Mouse (Mus musculus) forebrain, embryonic 11.5 days (tissue): ENCODE measurements at regions not wholly inside any gene's neighbourhood (a gene's known extent, or its start where the extent isn't known, plus 50 kb on each side); places are given as distances from the start of the nearest gene placed in this dataset.

ENCODE experiments used
- ATAC-seq: fragments of 200-750 bp; cut with Nextera tagmentation; replicated peaks from 2 replicates; pipeline ENCODE4 v1.8.0; 2017; ENCODE audit warnings: moderate TSS enrichment; ENCODE audit not compliant: low FRiP score
- DNase-seq: peaks from one replicate; pipeline ENCODE4 v3.0.0-alpha.2; 2017; ENCODE audit warnings: low spot score
- H3K27ac ChIP-seq: fragments of 300-500 bp; sonication (generic); 2 replicates; pipeline ENCODE4 v1.5.1; 2014; ENCODE audit warnings: low read depth, low read length
- H3K27me3 ChIP-seq: fragments of 300-500 bp; sonication (generic); 2 replicates; pipeline ENCODE4 v1.6.1; 2014; ENCODE audit warnings: mild to moderate bottlenecking, low read length, mixed read lengths; ENCODE audit not compliant: control insufficient read depth, insufficient read depth
- H3K36me3 ChIP-seq: fragments of 300-500 bp; sonication (generic); 2 replicates; pipeline ENCODE4 v1.6.1; 2014; ENCODE audit warnings: mild to moderate bottlenecking, low read length, moderate library complexity, mixed read lengths; ENCODE audit not compliant: control insufficient read depth, insufficient read depth
- H3K4me1 ChIP-seq: fragments of 300-500 bp; sonication (generic); replicated peaks from 2 replicates; pipeline ENCODE4 v1.6.1; 2014; ENCODE audit warnings: low read length, mixed read lengths; ENCODE audit not compliant: control insufficient read depth, insufficient read depth
- H3K4me2 ChIP-seq: fragments of 300-500 bp; sonication (generic); 2 replicates; pipeline ENCODE4 v1.6.1; 2014; ENCODE audit warnings: low read depth, mild to moderate bottlenecking, low read length, moderate library complexity, mixed read lengths; ENCODE audit not compliant: severe bottlenecking
- H3K4me3 ChIP-seq: fragments of 300-500 bp; sonication (generic); 2 replicates; pipeline ENCODE4 v1.5.1; 2014; ENCODE audit warnings: low read depth, low read length
- H3K9ac ChIP-seq: fragments of 300-500 bp; sonication (generic); 2 replicates; pipeline ENCODE4 v1.6.1; 2014; ENCODE audit warnings: low read length
- H3K9me3 ChIP-seq: fragments of 300-500 bp; sonication (generic); 2 replicates; pipeline ENCODE4 v1.6.1; 2016; ENCODE audit warnings: low read length, mixed read lengths; ENCODE audit not compliant: control insufficient read depth
- WGBS: fragments of 180-500 bp; shearing (Covaris S2); extraction: QIAGEN DNeasy Blood & Tissue Kit; methylation state at CpG from one replicate; pipeline ENCODE4 v1.1.7; 2014; 5-methylcytosine and 5-hydroxymethylcytosine counted together

GRCm38 (mm10) chr1:61084732-61085131 lies 107.0 kb downstream of the Icos start:
- DNase-seq (no peak), ATAC-seq (no peak)
- no peak overlapping the region for H3K9ac ChIP-seq
- H3K27me3 ChIP-seq: no peaks in the 10 kb centered on the region
- no peaks in the 10 kb centered on the region for H3K9me3 ChIP-seq
- H3K4me1 ChIP-seq: no peaks in the 10 kb centered on the region
- H3K27ac ChIP-seq: no peak overlapping the region
- no peaks in the 10 kb centered on the region for H3K36me3 ChIP-seq
- no peak overlapping the region for H3K4me3 ChIP-seq
- no peak overlapping the region for H3K4me2 ChIP-seq

GRCm38 (mm10) chr1:61086811-61087210 lies 109.1 kb downstream of the Icos start:
- Histone ChIP-seq H3K27ac (no peak overlapping the region), H3K4me1 (no peaks in the 10 kb centered on the region; the same call in 1 of the 2 replicates), H3K36me3 (no peaks in the 10 kb centered on the region), H3K4me3 (no peak overlapping the region), H3K4me2 (no peak overlapping the region), H3K9ac (no peak overlapping the region), H3K9me3 (no peaks in the 10 kb centered on the region), H3K27me3 (no peaks in the 10 kb centered on the region)
- no peak for DNase-seq
- no peak for ATAC-seq
- 84% methylated on average over 5 of the region's 5 CpGs for WGBS

DNA sequence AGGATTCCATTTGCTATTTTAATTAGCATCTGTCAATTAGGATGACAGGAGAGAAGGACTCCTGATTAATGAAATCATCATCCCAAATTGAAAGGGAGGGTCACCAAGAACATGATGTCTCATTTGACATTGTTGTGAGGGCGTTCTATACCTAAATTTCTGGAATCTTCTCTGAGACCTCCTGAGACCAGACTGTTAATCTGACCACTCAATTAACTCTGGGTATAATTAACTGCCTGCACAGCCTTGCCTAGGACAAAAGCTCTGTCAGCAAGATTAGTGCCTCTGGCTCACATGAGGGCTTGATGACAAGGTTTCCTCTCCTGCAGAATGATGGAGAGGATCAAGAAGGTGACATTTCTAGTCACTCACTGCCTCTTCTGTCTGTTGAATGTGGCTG lies 113.1 kb downstream of the Icos start:
- no peaks in the 10 kb centered on the region for H3K9me3 ChIP-seq
- no peak overlapping the region for H3K4me2 ChIP-seq
- no peaks in the 10 kb centered on the region for H3K27me3 ChIP-seq
- H3K4me3 ChIP-seq: no peak overlapping the region
- H3K36me3 ChIP-seq: no peaks in the 10 kb centered on the region
- 22% methylated on average over 1 of the region's 1 CpGs for WGBS
- H3K9ac ChIP-seq: no peak overlapping the region
- no peak for ATAC-seq
- no peak for DNase-seq
- no peak overlapping the region; the same call in 1 of the 2 replicates for H3K27ac ChIP-seq
- H3K4me1 ChIP-seq: no peaks in the 10 kb centered on the region; the same call in 1 of the 2 replicates

DNA sequence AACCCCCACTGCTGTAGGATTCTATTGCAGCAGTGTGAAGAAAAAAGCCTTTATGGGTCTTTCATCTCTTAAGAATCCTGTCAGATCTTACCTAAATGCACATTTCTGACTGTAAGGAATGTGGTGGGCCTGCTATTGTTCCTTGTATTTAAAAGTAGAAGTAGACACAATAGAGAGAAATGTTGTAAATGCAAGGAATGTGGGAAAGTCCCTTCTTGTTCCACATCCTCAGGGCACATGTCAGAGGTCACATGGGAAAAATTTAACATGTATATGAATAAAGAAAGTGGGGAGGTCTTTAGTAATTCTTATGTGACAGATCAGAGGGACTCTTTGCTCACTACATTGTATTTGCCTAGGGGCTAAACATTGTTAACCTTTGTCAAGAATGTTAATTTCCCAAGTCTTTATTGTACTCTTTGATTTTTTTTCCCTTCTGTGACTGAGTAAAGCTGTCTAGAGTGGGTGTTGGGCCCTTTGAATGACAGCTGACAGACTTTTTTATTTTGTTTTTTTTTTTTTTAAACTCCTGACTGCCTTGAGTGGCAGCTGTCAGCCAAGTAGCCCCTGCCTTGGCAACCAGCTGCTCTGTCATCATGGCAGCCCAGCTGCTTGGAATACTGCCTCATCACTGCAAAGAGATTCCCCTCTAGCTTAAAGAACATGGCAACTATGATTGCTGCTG lies 117.9 kb downstream of the Icos start:
- H3K4me1 ChIP-seq: no peaks in the 10 kb centered on the region; the same call in 1 of the 2 replicates

DNA sequence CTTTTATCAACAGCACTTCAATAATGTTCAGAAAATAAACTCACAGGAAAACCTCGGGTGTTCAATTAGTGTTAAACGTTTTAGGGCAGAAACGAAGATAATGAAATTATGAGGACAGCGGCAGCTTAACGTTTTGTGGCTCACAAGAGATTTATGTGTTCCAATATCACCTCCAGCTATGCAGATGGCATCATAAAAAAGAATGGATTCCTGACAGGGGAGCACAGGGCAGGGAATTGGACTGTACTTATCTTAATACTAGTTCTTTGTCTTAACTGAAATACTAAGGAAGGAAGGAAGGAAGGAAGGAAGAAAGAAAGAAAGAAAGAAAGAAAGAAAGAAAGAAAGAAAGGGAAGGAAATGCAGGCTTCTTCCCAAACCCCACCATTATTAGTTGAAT lies 121.6 kb downstream of the Icos start:
- Histone ChIP-seq H3K27me3 (no peaks in the 10 kb centered on the region), H3K4me3 (no peak overlapping the region), H3K9ac (no peak overlapping the region), H3K4me2 (no peak overlapping the region), H3K4me1 (no peaks in the 10 kb centered on the region), H3K36me3 (no peaks in the 10 kb centered on the region), H3K9me3 (no peaks in the 10 kb centered on the region), H3K27ac (no peak overlapping the region)
- WGBS: 80% methylated on average over 5 of the region's 5 CpGs
- DNase-seq (no peak), ATAC-seq (no peak)

More for the DNA sequence above, 117.9 kb downstream of the Icos start:
- Histone ChIP-seq H3K36me3 (no peaks in the 10 kb centered on the region), H3K9ac (no peak overlapping the region), H3K27me3 (no peaks in the 10 kb centered on the region), H3K9me3 (no peaks in the 10 kb centered on the region), H3K27ac (no peak overlapping the region), H3K4me2 (no peak overlapping the region), H3K4me3 (no peak overlapping the region)
- DNase-seq (no peak), ATAC-seq (no peak)

DNA sequence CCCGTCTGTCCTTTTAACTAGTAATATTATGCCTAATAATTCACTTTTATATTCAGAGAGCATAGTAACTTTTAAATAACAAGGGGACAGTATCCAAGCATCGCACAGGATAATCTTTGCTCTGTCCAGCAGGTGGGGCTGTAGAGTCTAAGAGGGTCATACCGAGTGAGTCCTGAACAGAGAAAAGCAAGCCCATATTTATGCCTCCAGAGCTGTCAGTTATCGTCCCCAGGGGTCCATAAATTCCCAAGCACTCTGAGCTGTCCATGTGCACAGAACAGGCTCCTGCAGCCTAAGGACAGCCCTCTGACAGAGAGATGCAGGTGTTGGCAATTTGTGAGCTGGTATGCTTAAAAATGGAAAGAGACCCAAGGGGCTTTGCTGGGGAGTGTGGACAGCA lies 124.0 kb downstream of the Icos start:
- no peak overlapping the region for H3K4me3 ChIP-seq
- no peak overlapping the region for H3K4me2 ChIP-seq
- no peaks in the 10 kb centered on the region for H3K4me1 ChIP-seq
- H3K27ac ChIP-seq: no peak overlapping the region
- no peaks in the 10 kb centered on the region for H3K27me3 ChIP-seq
- H3K36me3 ChIP-seq: no peaks in the 10 kb centered on the region
- H3K9ac ChIP-seq: no peak overlapping the region
- no peak for ATAC-seq
- 80% methylated on average over 4 of the region's 4 CpGs for WGBS
- no peak for DNase-seq
- no peaks in the 10 kb centered on the region for H3K9me3 ChIP-seq

DNA sequence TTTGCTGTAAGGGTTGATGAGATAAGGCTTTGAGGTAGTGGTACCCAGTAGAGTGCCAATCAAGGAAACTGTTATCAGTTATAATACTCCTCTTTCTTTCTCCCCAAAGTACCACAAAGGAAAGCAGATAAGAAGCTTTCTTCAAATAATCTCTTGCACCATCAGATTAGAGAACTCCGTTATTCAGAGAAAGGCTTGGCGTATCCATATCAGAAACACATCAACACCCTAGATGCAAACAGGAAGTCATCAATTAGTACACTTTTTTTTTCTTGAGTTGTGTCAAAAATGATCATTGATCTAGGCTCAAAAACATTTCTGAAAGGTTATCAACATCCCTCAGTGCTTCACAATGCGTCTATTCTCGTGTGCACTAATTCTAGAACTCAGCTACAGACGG lies 124.6 kb downstream of the Icos start:
- DNase-seq (no peak), ATAC-seq (no peak)
- H3K9me3 ChIP-seq: no peaks in the 10 kb centered on the region
- no peaks in the 10 kb centered on the region for H3K4me1 ChIP-seq
- H3K27ac ChIP-seq: no peak overlapping the region
- H3K36me3 ChIP-seq: no peaks in the 10 kb centered on the region
- no peaks in the 10 kb centered on the region for H3K27me3 ChIP-seq
- H3K9ac ChIP-seq: no peak overlapping the region
- no peak overlapping the region for H3K4me3 ChIP-seq
- H3K4me2 ChIP-seq: no peak overlapping the region
- 69% methylated on average over 5 of the region's 5 CpGs for WGBS

DNA sequence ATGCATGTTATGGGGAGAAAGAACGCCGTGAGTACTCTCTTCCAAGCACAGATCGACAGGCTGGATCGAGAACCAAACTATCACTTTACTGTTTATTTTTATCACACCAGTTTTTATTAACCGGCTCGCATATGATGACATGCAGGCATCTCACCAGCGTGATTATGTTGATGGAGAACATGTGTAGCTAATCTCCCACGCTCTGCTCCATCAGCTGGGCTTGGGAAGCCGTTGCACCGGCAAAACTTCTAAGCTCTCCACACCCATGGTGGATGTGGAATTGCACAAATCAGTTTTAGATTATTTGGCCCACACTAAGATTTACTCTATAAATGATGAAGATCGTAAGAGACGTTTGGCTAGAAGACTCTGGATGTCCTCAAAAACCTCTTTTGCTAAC lies 125.9 kb downstream of the Icos start:
- DNase-seq (no peak), ATAC-seq (no peak)
- Histone ChIP-seq H3K4me2 (no peak overlapping the region), H3K27me3 (no peaks in the 10 kb centered on the region), H3K27ac (no peak overlapping the region), H3K4me1 (no peaks in the 10 kb centered on the region), H3K4me3 (no peak overlapping the region), H3K36me3 (no peaks in the 10 kb centered on the region), H3K9ac (no peak overlapping the region), H3K9me3 (no peaks in the 10 kb centered on the region)
- 89% methylated on average over 12 of the region's 12 CpGs for WGBS

GRCm38 (mm10) chr1:61111731-61112309 lies 134.1 kb downstream of the Icos start:
- 92% methylated on average over 13 of the region's 13 CpGs for WGBS
- no peak for ATAC-seq

More at GRCm38 (mm10) chr1:61111731-61112309, 134.1 kb downstream of the Icos start:
- no peak overlapping the region for H3K4me3 ChIP-seq
- H3K27me3 ChIP-seq: no peaks in the 10 kb centered on the region
- H3K4me1 ChIP-seq: no peaks in the 10 kb centered on the region
- no peak overlapping the region for H3K27ac ChIP-seq
- H3K4me2 ChIP-seq: no peak overlapping the region
- H3K9me3 ChIP-seq: no peaks in the 10 kb centered on the region
- DNase-seq: no peak
- H3K9ac ChIP-seq: no peak overlapping the region
- no peaks in the 10 kb centered on the region for H3K36me3 ChIP-seq
